Mouse (Mus musculus) heart, embryonic 14.5 days (tissue): ENCODE measurements around the gene Idh2. TPM values are rescaled to one million over a fixed set of nuclear protein-coding genes. Genes with fewer than 3 reads are reported as not detected.

Experiments
- ATAC-seq: fragments of 200-750 bp; cut with Nextera tagmentation; 2 replicates; pipeline ENCODE4 v1.8.0; 2017; ENCODE audit warnings: low read depth, moderate TSS enrichment; ENCODE audit not compliant: insufficient number of reproducible peaks, insufficient read depth, low FRiP score
- H3K27ac ChIP-seq, 2 experiments: fragments of 200-500 bp in 1 of 2; fragments of 300-500 bp in 1 of 2; sonication (generic) in 1 of 2; replicated peaks in 1 of 2; 2 replicates each; pipeline ENCODE4 v1.5.1; 2012 to 2014; ENCODE audit warnings: low read depth in 2 of 2, low read length in 2 of 2, control low read depth in 1 of 2, mild to moderate bottlenecking in 1 of 2, mixed read lengths in 1 of 2; ENCODE audit not compliant: control insufficient read depth in 1 of 2, insufficient read depth in 1 of 2
- H3K27me3 ChIP-seq: fragments of 300-500 bp; sonication (generic); 2 replicates; pipeline ENCODE4 v1.6.1; 2014; ENCODE audit warnings: mild to moderate bottlenecking, low read length, control low read depth; ENCODE audit not compliant: control insufficient read depth, insufficient read depth
- H3K36me3 ChIP-seq: fragments of 300-500 bp; sonication (generic); 2 replicates; pipeline ENCODE4 v1.6.1; 2014; ENCODE audit warnings: mild to moderate bottlenecking, control low read depth, low read length, mixed read lengths; ENCODE audit not compliant: control insufficient read depth, insufficient read depth
- H3K4me1 ChIP-seq, 2 experiments: fragments of 200-500 bp in 1 of 2; fragments of 300-500 bp in 1 of 2; sonication (generic) in 1 of 2; 2 replicates each; pipeline ENCODE4 v1.6.1; 2012 to 2014; ENCODE audit warnings: low read length in 2 of 2, control low read depth in 1 of 2, mixed read lengths in 1 of 2; ENCODE audit not compliant: control insufficient read depth in 2 of 2, insufficient read depth in 2 of 2
- H3K4me2 ChIP-seq: fragments of 300-500 bp; sonication (generic); 2 replicates; pipeline ENCODE4 v1.6.1; 2014; ENCODE audit warnings: mild to moderate bottlenecking, low read length
- H3K4me3 ChIP-seq, 2 experiments: fragments of 200-500 bp in 1 of 2; fragments of 300-500 bp in 1 of 2; sonication (generic) in 1 of 2; 2 replicates each; pipeline ENCODE4 v1.5.1; 2012 to 2014; ENCODE audit warnings: low read length in 2 of 2, mild to moderate bottlenecking in 2 of 2, control low read depth in 1 of 2, low read depth in 1 of 2, moderate library complexity in 1 of 2; ENCODE audit not compliant: control insufficient read depth in 1 of 2, insufficient read depth in 1 of 2
- H3K9ac ChIP-seq: fragments of 300-500 bp; sonication (generic); 2 replicates; pipeline ENCODE4 v1.6.1; 2014; ENCODE audit warnings: mild to moderate bottlenecking, low read length
- H3K9me3 ChIP-seq: fragments of 300-500 bp; sonication (generic); 2 replicates; pipeline ENCODE4 v1.6.1; 2016; ENCODE audit warnings: low read length, control low read depth; ENCODE audit not compliant: control insufficient read depth
- WGBS: fragments of 180-500 bp; shearing (Covaris S2); extraction: QIAGEN DNeasy Blood & Tissue Kit; methylation state at CpG from one replicate; pipeline ENCODE4 v1.1.7; 2014; 5-methylcytosine and 5-hydroxymethylcytosine counted together
- polyA plus RNA-seq: library from polyadenylated mRNA; unstranded; fragments of >200 nt; fragmentation: Nextera tagmentation; extraction: Ambion mirVana; gene quantifications from 2 replicates; pipeline ENCODE4 v1.2.1, GENCODE M21; 2014

Idh2 gene
- polyA plus RNA-seq, 1 experiment from 2014 or later = 2,473 TPM

- no peak overlapping the region for H3K4me2 ChIP-seq
These were observed 23.4 kb downstream of the Idh2 start for GRCm38 (mm10) chr7:80091866-80092210.

DNA sequence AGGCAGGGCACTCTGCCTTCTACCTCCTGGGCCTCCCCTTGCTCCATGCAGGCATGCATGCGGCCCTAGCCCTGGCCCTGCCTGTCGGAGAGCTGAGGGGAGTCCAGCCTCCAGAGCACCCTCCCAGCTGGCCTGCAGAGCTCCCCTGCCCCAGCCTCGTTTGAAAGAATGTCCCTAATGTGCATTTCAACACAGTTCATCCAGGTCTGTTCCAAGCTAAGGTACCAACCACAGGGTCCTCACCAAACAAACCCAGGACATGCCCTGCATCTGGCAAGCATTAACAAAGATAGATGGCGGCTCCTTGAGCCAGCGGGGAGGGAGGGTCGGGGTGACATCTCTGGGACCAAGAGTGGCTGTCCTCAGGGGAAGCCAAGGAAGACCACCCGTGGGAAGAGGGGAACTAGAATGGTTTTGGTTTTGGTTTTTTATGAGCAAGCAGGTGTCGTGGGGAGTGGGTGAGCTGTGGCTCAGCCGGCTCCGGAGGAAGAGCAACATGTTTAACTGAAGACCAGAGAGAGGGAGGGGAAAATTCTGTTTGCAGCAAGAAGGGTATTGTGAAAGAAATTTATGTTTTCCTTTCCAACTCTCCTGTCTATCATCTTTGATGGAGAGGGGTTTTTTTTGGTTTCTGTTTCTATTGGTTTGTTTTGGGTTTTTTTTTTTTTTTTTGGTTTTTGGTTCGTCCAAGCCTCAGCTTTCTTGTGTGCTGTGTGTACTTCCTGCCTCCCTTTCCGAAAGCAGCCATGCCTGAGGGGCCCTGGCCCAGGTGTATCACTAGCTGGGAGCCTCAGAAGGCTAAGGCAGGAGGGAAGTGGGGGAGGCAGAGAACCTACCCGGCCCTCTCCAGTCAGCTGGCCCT lies 24.0 kb downstream of the Idh2 start:
- no peak overlapping the region for H3K4me2 ChIP-seq
- H3K4me1 ChIP-seq = peaks cover 9 to 25% of the 10 kb centered on the region in 2 experiments
- H3K9me3 ChIP-seq = no peaks in the 10 kb centered on the region
- WGBS = 58% methylated on average over 13 of the region's 13 CpGs
- H3K27me3 ChIP-seq = no peaks in the 10 kb centered on the region
- H3K4me3 ChIP-seq = no peak overlapping the region
- ATAC-seq = no peak
- H3K27ac ChIP-seq = peak overlapping the region in 1 of 2 experiments; percentile 7; a peak in 1 of 4 replicates
- H3K9ac ChIP-seq = no peak overlapping the region
- H3K36me3 ChIP-seq = peaks cover 100% of the 10 kb centered on the region

More at GRCm38 (mm10) chr7:80091866-80092210, 23.4 kb downstream of the Idh2 start:
- Histone ChIP-seq H3K27ac (no peak overlapping the region), H3K4me1 (peaks cover 9 to 25% of the 10 kb centered on the region in 2 experiments), H3K9me3 (no peaks in the 10 kb centered on the region), H3K36me3 (peaks cover 100% of the 10 kb centered on the region), H3K4me3 (no peak overlapping the region), H3K27me3 (no peaks in the 10 kb centered on the region), H3K9ac (no peak overlapping the region)
- 78% methylated on average over 4 of the region's 4 CpGs for WGBS
- ATAC-seq = no peak

DNA sequence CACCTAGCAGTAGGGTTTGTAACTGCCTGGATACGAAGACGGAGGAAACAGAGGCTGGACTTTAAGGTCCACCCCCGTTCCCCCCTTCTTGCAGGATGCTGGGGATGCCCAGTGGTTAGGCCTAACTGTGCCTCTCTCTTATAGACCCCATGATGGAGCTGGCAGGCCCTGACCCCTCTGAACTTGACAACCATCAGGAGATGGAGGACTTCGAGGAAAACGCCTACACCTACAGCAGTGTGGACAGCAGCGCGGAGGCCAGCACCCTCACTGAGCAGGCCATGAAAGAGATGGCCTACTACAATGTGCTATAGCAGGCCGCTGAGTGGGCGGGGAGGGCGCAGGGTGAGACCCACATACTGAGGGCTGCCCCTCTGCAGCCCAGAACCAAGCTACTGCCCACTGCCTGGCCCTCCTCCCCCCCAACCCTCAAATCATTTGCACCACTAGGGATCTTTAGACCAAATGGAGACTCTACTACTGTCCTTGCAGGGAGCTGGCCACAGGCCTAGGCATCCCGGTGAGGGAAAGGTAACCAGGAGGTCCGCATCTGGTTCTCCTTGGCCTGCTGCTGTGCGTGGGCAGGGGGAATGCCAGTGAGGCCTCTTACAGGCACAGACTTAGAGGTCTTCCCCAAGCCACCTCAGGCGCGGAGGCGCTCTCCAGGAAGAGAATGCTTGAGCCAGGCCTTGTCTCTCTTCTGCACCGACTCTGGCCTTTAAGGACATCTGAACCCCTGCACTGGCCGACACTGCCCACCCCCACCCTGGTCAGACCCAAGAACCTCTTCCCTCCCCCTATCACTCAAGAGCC lies 24.8 kb downstream of the Idh2 start:
- Histone ChIP-seq H3K9me3 (no peaks in the 10 kb centered on the region), H3K36me3 (peaks cover 97% of the 10 kb centered on the region), H3K27me3 (no peaks in the 10 kb centered on the region), H3K27ac (peak overlapping the region in 1 of 2 experiments; percentile 7; a peak in 1 of 4 replicates), H3K4me3 (no peak overlapping the region), H3K4me1 (peaks cover 9 to 24% of the 10 kb centered on the region in 2 experiments), H3K9ac (no peak overlapping the region), H3K4me2 (no peak overlapping the region)
- WGBS = 76% methylated on average over 18 of the region's 18 CpGs
- ATAC-seq = no peak; the same call in 1 of the 2 replicates

GRCm38 (mm10) chr7:80088191-80088590 lies 27.0 kb downstream of the Idh2 start:
- Histone ChIP-seq H3K36me3 (peaks cover 80% of the 10 kb centered on the region), H3K4me3 (no peak overlapping the region), H3K27ac (no peak overlapping the region), H3K9ac (no peak overlapping the region), H3K4me2 (no peak overlapping the region), H3K27me3 (no peaks in the 10 kb centered on the region), H3K9me3 (no peaks in the 10 kb centered on the region), H3K4me1 (peaks cover 9 to 19% of the 10 kb centered on the region in 2 experiments)
- no peak for ATAC-seq
- WGBS = 79% methylated on average over 9 of the region's 9 CpGs

DNA sequence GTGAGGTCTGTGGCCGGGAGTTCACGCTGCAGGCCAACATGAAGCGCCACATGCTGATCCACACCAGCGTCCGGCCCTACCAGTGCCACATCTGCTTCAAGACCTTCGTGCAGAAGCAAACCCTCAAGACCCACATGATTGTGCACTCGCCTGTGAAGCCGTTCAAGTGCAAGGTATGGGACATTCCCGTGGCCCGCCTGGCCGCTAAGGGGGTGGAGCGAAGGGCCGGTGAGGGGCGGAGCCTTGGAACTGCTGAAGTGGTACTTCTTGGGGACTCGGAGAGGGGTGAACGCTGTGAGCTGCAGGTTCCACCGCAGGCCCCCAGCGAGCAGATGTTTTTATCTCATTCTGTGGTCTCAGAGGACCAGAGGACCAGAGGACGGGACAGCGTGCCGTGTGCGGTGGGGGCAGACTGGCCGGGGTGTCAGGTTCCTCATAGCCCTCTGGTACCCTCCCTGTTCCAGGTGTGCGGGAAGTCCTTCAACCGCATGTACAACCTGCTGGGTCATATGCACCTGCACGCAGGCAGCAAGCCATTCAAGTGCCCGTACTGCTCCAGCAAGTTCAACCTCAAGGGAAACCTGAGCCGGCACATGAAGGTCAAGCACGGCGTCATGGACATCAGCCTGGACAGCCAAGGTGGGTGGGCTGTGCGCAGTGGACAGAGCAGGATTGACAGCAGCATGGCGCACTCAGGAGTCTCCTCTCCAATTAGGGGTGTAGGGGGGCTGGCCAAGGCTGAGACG lies 29.0 kb downstream of the Idh2 start:
- Histone ChIP-seq H3K9ac (no peak overlapping the region), H3K4me1 (peaks cover 0 to 3% of the 10 kb centered on the region in 2 experiments; a peak in 2 of 4 replicates), H3K27me3 (no peaks in the 10 kb centered on the region), H3K27ac (no peak overlapping the region), H3K4me2 (no peak overlapping the region), H3K9me3 (no peaks in the 10 kb centered on the region), H3K4me3 (no peak overlapping the region), H3K36me3 (peaks cover 80% of the 10 kb centered on the region)
- ATAC-seq = no peak
- WGBS = 73% methylated on average over 33 of the region's 33 CpGs

DNA sequence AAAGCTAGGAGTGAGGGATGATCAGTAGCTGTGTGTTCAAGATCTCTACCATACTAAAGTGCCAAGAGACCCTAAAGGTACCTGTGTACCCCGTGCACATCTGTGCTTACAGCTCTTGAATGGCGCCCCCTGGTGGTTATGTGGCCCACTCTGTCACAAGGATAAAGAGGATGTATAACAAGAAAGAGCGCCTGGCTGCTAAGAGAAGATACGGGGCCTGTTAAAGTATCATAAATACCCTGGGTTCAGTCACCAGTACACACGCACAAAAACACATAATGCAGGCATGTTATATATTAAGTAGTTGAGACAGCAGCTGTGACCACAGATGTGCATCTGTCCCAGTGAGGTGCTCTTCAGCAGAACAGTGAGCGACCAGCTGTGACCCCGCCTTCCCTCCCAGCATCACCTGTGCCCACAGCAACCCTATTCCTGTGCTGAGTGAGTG lies 30.7 kb downstream of the Idh2 start:
- Histone ChIP-seq H3K27ac (no peak overlapping the region), H3K9ac (no peak overlapping the region), H3K27me3 (no peaks in the 10 kb centered on the region), H3K36me3 (peaks cover 66% of the 10 kb centered on the region), H3K9me3 (no peaks in the 10 kb centered on the region), H3K4me1 (peaks cover 0 to under 1% of the 10 kb centered on the region in 2 experiments; a peak in 2 of 4 replicates), H3K4me3 (no peak overlapping the region), H3K4me2 (no peak overlapping the region)
- ATAC-seq = no peak
- 62% methylated on average over 7 of the region's 7 CpGs for WGBS
